Mouse (Mus musculus) forebrain, embryonic 15.5 days (tissue): ENCODE measurements around the gene Asb6. TPM values are rescaled to one million over a fixed set of nuclear protein-coding genes. Genes with fewer than 3 reads are reported as not detected.

ENCODE experiments used
- ATAC-seq: fragments of 200-750 bp; cut with Nextera tagmentation; replicated peaks from 2 replicates; pipeline ENCODE4 v1.8.0; 2017; ENCODE audit warnings: mild to moderate bottlenecking, moderate TSS enrichment, moderate library complexity
- H3K27ac ChIP-seq: fragments of 300-500 bp; sonication (generic); replicated peaks from 2 replicates; pipeline ENCODE4 v1.5.1; 2015; ENCODE audit warnings: mild to moderate bottlenecking, inconsistent platforms
- H3K27me3 ChIP-seq: fragments of 300-500 bp; sonication (generic); 2 replicates; pipeline ENCODE4 v1.6.1; 2015; ENCODE audit warnings: inconsistent platforms
- H3K36me3 ChIP-seq: fragments of 300-500 bp; sonication (generic); 2 replicates; pipeline ENCODE4 v1.6.1; 2015; ENCODE audit warnings: mild to moderate bottlenecking, inconsistent platforms
- H3K4me1 ChIP-seq: fragments of 300-500 bp; sonication (generic); 2 replicates; pipeline ENCODE4 v1.6.1; 2015; ENCODE audit warnings: inconsistent platforms
- H3K4me2 ChIP-seq: fragments of 300-500 bp; sonication (generic); replicated peaks from 2 replicates; pipeline ENCODE4 v1.6.1; 2015; ENCODE audit warnings: mild to moderate bottlenecking, inconsistent platforms
- H3K4me3 ChIP-seq: fragments of 300-500 bp; sonication (generic); 2 replicates; pipeline ENCODE4 v1.5.1; 2015; ENCODE audit warnings: mild to moderate bottlenecking, inconsistent platforms
- H3K9ac ChIP-seq: fragments of 300-500 bp; sonication (generic); replicated peaks from 2 replicates; pipeline ENCODE4 v1.6.1; 2015; ENCODE audit warnings: mild to moderate bottlenecking, inconsistent platforms
- H3K9me3 ChIP-seq: fragments of 300-500 bp; sonication (generic); 2 replicates; pipeline ENCODE4 v1.6.1; 2016; ENCODE audit warnings: inconsistent platforms
- WGBS: fragments of 180-500 bp; shearing (Covaris S2); methylation state at CpG from one replicate; pipeline ENCODE4 v1.1.7; 2015; ENCODE audit warnings: mixed read lengths; 5-methylcytosine and 5-hydroxymethylcytosine counted together
- polyA plus RNA-seq: library from polyadenylated mRNA; unstranded; fragments of >200 nt; fragmentation: Nextera tagmentation; extraction: Ambion mirVana; gene quantifications from 2 replicates; pipeline ENCODE4 v1.2.1, GENCODE M21; 2015

The Asb6 gene
- polyA plus RNA-seq, 1 experiment from 2014 or later = 43.3 TPM

- Histone ChIP-seq H3K27me3 (no peaks in the 10 kb centered on the region), H3K4me3 (peak within 1 kb of the TSS; percentile 80), H3K9ac (peak within 1 kb of the TSS; percentile 86), H3K4me1 (peaks cover 33% of the 10 kb centered on the region), H3K27ac (peak within 1 kb of the TSS; percentile 81), H3K9me3 (no peaks in the 10 kb centered on the region), H3K4me2 (peak within 1 kb of the TSS; percentile 73), H3K36me3 (0 out of 2 replicates have a peak, but pooled peaks cover 5% of the 10 kb centered on the region)
- ATAC-seq = peak; percentile 97
- 0% methylated on average over 43 of the region's 44 CpGs for WGBS
These were observed 22.4 kb downstream of the Asb6 start, which contains the start of gene Ntmt1 for GRCm38 (mm10) chr2:30807648-30808295. Ntmt1 (plus strand) TSS chr2:30807826.

- Histone ChIP-seq H3K4me2 (peak overlapping the region; percentile 73), H3K27me3 (no peaks in the 10 kb centered on the region), H3K4me3 (peak overlapping the region; percentile 80), H3K9ac (peak overlapping the region; percentile 86), H3K27ac (peak overlapping the region; percentile 81), H3K4me1 (peaks cover 33% of the 10 kb centered on the region), H3K36me3 (no peaks in the 10 kb centered on the region), H3K9me3 (no peaks in the 10 kb centered on the region)
- ATAC-seq = peak; percentile 38; the same call in 1 of the 2 replicates
- 4% methylated on average over 28 of the region's 28 CpGs for WGBS
These were observed 22.9 kb downstream of the Asb6 start for GRCm38 (mm10) chr2:30807147-30807647.

- Histone ChIP-seq H3K9me3 (no peaks in the 10 kb centered on the region), H3K4me1 (peaks cover 36% of the 10 kb centered on the region), H3K27ac (no peak overlapping the region), H3K4me3 (no peak overlapping the region), H3K4me2 (no peak overlapping the region), H3K27me3 (no peaks in the 10 kb centered on the region), H3K36me3 (no peaks in the 10 kb centered on the region), H3K9ac (no peak overlapping the region)
- WGBS = 96% methylated on average over 2 of the region's 2 CpGs
- ATAC-seq = no peak
These were observed 24.1 kb downstream of the Asb6 start for GRCm38 (mm10) chr2:30805983-30806382.

- no peaks in the 10 kb centered on the region for H3K27me3 ChIP-seq
- no peak within 1 kb of the TSS for H3K27ac ChIP-seq
- no peaks in the 10 kb centered on the region for H3K36me3 ChIP-seq
- ATAC-seq = no peak
- H3K9me3 ChIP-seq = no peaks in the 10 kb centered on the region
- no peak within 1 kb of the TSS for H3K9ac ChIP-seq
- H3K4me3 ChIP-seq = no peak within 1 kb of the TSS
- H3K4me2 ChIP-seq = no peak within 1 kb of the TSS
- H3K4me1 ChIP-seq = peaks cover 18% of the 10 kb centered on the region
- WGBS = 87% methylated on average over 3 of the region's 3 CpGs
These were observed 26.5 kb downstream of the Asb6 start, which contains the start of gene 1700001O22Rik for GRCm38 (mm10) chr2:30803604-30804003. 1700001O22Rik (minus strand) TSS chr2:30803661.

DNA sequence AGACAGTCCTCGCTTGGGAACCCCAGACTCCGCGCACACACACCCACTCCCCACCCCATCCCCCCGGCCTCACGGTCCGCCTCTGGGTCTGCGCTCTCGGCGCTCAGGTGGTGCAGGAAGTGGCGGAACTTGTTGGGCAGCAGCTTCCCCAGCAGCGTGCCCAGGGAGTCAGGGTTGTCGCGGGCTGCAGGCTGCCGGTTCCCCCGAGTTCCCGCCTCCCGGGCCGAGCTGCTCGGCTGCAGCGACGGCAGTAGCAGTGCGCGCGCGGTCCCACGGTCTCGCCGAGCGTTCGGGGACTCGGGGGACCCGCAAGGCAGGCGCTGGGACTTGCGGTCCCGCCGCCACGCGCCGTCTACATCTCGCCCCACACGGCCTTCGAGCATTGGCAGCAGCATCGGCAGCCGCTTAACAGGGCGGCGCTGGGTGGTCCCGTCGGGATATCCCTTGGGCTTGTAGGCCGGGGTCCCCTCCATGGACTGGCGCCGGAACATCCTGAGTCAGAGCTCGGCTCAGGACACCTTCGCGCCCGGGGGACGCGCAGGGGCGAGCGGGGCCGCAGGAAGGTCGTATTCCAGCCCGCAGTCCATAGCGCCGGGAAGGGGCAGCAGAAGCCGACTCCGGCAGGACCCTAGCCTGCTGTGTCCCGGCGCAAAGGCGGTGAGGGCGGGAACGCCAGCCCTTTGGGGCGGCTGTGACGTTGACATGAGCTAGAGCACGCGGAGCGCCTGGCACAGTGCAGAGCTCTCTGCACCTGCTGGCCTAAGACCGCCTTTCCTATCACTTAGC lies 28.9 kb downstream of the Asb6 start:
- Histone ChIP-seq H3K4me1 (peaks cover 21% of the 10 kb centered on the region), H3K4me3 (peak overlapping the region; percentile 49), H3K9ac (peak overlapping the region; percentile 59), H3K4me2 (peak overlapping the region; percentile 93), H3K36me3 (no peaks in the 10 kb centered on the region), H3K27me3 (no peaks in the 10 kb centered on the region), H3K27ac (no peak overlapping the region), H3K9me3 (no peaks in the 10 kb centered on the region)
- WGBS = under 1% methylated on average over 73 of the region's 77 CpGs
- ATAC-seq = peak; percentile 51

- H3K27ac ChIP-seq = no peak overlapping the region
- H3K36me3 ChIP-seq = no peaks in the 10 kb centered on the region
- peaks cover 27% of the 10 kb centered on the region for H3K4me1 ChIP-seq
- no peaks in the 10 kb centered on the region for H3K9me3 ChIP-seq
- 34% methylated on average over 7 of the region's 7 CpGs for WGBS
- H3K9ac ChIP-seq = peak overlapping the region; percentile 59; the same call in 1 of the 2 replicates
- no peak for ATAC-seq
- peak overlapping the region; percentile 93 for H3K4me2 ChIP-seq
- H3K27me3 ChIP-seq = no peaks in the 10 kb centered on the region
- H3K4me3 ChIP-seq = peak overlapping the region; percentile 49
These were observed 29.5 kb downstream of the Asb6 start for GRCm38 (mm10) chr2:30800671-30801066.

GRCm38 (mm10) chr2:30799456-30799855 lies 30.7 kb downstream of the Asb6 start:
- H3K27me3 ChIP-seq = no peaks in the 10 kb centered on the region
- no peak for ATAC-seq

GRCm38 (mm10) chr2:30796382-30796781 lies 33.8 kb downstream of the Asb6 start:
- H3K27me3 ChIP-seq = no peaks in the 10 kb centered on the region
- peak overlapping the region; percentile 80 for H3K27ac ChIP-seq
- WGBS = 5% methylated on average over 11 of the region's 11 CpGs
- H3K4me3 ChIP-seq = peak overlapping the region; percentile 20
- peak; percentile 86 for ATAC-seq
- H3K9ac ChIP-seq = peak overlapping the region; percentile 34
- H3K4me2 ChIP-seq = peak overlapping the region; percentile 47
- peaks cover 34% of the 10 kb centered on the region for H3K4me1 ChIP-seq
- H3K36me3 ChIP-seq = no peaks in the 10 kb centered on the region
- H3K9me3 ChIP-seq = no peaks in the 10 kb centered on the region

More at GRCm38 (mm10) chr2:30799456-30799855, 30.7 kb downstream of the Asb6 start:
- H3K9ac ChIP-seq = no peak overlapping the region
- peaks cover 36% of the 10 kb centered on the region for H3K4me1 ChIP-seq
- no peak overlapping the region for H3K4me3 ChIP-seq
- H3K27ac ChIP-seq = no peak overlapping the region
- 80% methylated on average over 3 of the region's 3 CpGs for WGBS
- no peaks in the 10 kb centered on the region for H3K36me3 ChIP-seq
- H3K9me3 ChIP-seq = no peaks in the 10 kb centered on the region
- no peak overlapping the region for H3K4me2 ChIP-seq

DNA sequence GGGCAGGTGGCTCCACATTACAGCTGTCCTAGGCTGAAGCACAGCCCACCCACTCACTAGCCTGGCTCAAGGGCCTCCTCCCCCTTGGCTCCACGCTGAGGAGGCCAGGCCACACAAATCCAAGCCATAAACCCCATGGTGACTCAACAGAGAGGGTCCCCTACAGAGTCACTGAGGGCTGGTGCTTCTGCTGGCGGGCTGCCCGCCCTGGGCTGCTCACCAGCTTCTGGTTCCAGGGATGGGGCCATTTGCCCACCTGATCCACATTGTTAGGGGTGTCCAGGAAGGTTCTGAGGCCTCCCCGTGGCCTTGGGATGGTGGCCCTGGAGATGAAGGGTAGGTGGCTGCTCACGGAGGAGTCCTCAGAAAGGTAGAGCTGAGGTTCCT lies 34.3 kb downstream of the Asb6 start:
- Histone ChIP-seq H3K4me1 (peaks cover 29% of the 10 kb centered on the region), H3K27me3 (no peaks in the 10 kb centered on the region), H3K9ac (peak overlapping the region; percentile 34; the same call in 1 of the 2 replicates), H3K36me3 (no peaks in the 10 kb centered on the region), H3K4me2 (peak overlapping the region; percentile 47), H3K4me3 (0 out of 2 replicates have a peak overlapping the region, but pooled peaks have one; percentile 20), H3K9me3 (no peaks in the 10 kb centered on the region), H3K27ac (peak overlapping the region; percentile 80)
- WGBS = 56% methylated on average over 4 of the region's 5 CpGs
- no peak for ATAC-seq

DNA sequence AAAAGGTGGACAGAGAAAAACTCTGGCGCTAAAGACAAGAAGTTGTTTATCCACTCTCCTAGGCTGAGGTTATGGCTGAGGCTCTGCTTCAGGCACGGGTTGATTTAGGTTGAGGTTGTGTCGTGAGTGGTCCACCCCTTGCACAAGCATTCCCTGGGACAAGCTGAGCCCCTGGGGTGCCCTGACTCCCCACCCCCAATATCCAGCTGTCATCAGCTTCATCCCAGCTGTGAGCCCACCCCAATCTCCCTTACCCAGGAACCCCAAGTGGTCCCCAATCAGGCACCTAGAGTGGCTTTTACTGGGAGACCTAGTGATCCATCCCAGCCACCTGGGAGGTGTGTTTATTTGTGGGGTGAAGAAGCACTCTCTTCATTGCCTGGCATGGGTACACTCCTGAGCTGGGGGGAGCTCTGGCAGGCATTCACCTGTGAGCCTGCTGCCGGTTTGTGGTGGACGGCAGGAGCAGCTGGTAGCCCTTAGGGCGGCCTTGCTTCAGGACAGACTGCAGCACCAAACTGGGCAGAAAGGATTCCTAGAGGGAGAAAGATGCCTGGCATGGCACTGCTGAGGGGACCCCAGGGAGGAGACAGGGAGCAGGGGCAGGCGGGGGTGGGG lies 34.8 kb downstream of the Asb6 start:
- peaks cover 29% of the 10 kb centered on the region for H3K4me1 ChIP-seq
- H3K27ac ChIP-seq = peak overlapping the region; percentile 80
- no peak overlapping the region for H3K4me3 ChIP-seq
- no peak for ATAC-seq
- no peaks in the 10 kb centered on the region for H3K27me3 ChIP-seq
- H3K9ac ChIP-seq = no peak overlapping the region
- no peaks in the 10 kb centered on the region for H3K36me3 ChIP-seq
- 60% methylated on average over 7 of the region's 7 CpGs for WGBS
- no peak overlapping the region for H3K4me2 ChIP-seq
- H3K9me3 ChIP-seq = no peaks in the 10 kb centered on the region

GRCm38 (mm10) chr2:30794179-30795108 lies 35.7 kb downstream of the Asb6 start:
- Histone ChIP-seq H3K27me3 (no peaks in the 10 kb centered on the region), H3K36me3 (no peaks in the 10 kb centered on the region), H3K4me1 (peaks cover 29% of the 10 kb centered on the region), H3K4me3 (peak overlapping the region; percentile 37), H3K9ac (peak overlapping the region; percentile 46), H3K4me2 (peak overlapping the region; percentile 53), H3K27ac (peak overlapping the region; percentile 80), H3K9me3 (no peaks in the 10 kb centered on the region)
- peak; percentile 78 for ATAC-seq
- WGBS = 4% methylated on average over 48 of the region's 48 CpGs
